Mouse (Mus musculus) mouse trophoblast stem cell (cell line): Measurements from ENCODE around the gene Rbbp9.

Source experiments
- in situ Hi-C, 2 experiments: fragments of 300-500 bp; cut with MseI, MboI; formaldehyde crosslinking; loops; 2 replicates in 1 of 2; 3 replicates in 1 of 2; pipeline ENCODE4 v1.15.1; 2025

Gene Rbbp9

GRCm38 (mm10) chr2:144502134-144502533 is 48.5 kb downstream of the Rbbp9 start:
- in situ Hi-C loops: no loop called here
